Mouse (Mus musculus) neutrophil, adult 59 days (primary cell): ENCODE measurements around the gene Mlkl. TPM values are rescaled to one million over a fixed set of nuclear protein-coding genes. Genes with fewer than 3 reads are reported as not detected.

Experiments
- total RNA-seq, 2 experiments: library from RNA; stranded (reverse); gene quantifications; 1 replicate in 1 of 2; 2 replicates in 1 of 2; pipeline ENCODE4 v1.2.4; 2023

Mlkl gene
- total RNA-seq = 10 to 100 TPM; 17.2 to 21.1 TPM

GRCm38 (mm10) chr8:111337890-111338347 is at the start of gene Mlkl:
Gene Mlkl (minus strand): TSS chr8:111338177.

GRCm38 (mm10) chr8:111299821-111300568 is 38.0 kb downstream of the Mlkl start, which contains the start of gene Rfwd3:
Gene Rfwd3 (minus strand): TSS chr8:111300222.

Other genes starting within 250 kb of the Mlkl start
- not detected for gene Clec18a, start 245.8 kb downstream of the Mlkl start, total RNA-seq
- gene Pdpr, start 243.5 kb downstream of the Mlkl start, total RNA-seq = 10 to 100 TPM; 10.9 to 14.1 TPM
- gene Glg1, start 79.0 kb downstream of the Mlkl start, total RNA-seq = 10 to 100 TPM; 50.9 to 56.5 TPM
- 10 to 100 TPM; 43.7 to 46.7 TPM for gene Rfwd3, start 38.0 kb downstream of the Mlkl start, total RNA-seq
- not detected for gene Fa2h, start 55.6 kb upstream of the Mlkl start, total RNA-seq
- gene Wdr59, start 183.9 kb upstream of the Mlkl start, total RNA-seq = 1 to 10 TPM; 4.5 to 5.2 TPM
- 100 to 1,000 TPM; 165 to 179 TPM for gene Znrf1, start 197.9 kb upstream of the Mlkl start, total RNA-seq